Mouse (Mus musculus) kidney, adult 2 months (tissue): ENCODE results near the gene 1700020D05Rik.

Source experiments
- CTCF ChIP-seq: fragments of 200-500 bp; conservative IDR thresholded peaks from 2 replicates; pipeline ENCODE4 v1.5.1; 2011; ENCODE audit warnings: low read depth, mild to moderate bottlenecking, control low read depth, low read length, moderate library complexity, mixed read lengths; ENCODE audit not compliant: insufficient read depth, insufficient read length
- POLR2A ChIP-seq: fragments of 200-500 bp; IDR thresholded peaks from one replicate; pipeline ENCODE4 v1.6.1; 2011; ENCODE audit warnings: low read depth, low read length, control low read depth

DNA sequence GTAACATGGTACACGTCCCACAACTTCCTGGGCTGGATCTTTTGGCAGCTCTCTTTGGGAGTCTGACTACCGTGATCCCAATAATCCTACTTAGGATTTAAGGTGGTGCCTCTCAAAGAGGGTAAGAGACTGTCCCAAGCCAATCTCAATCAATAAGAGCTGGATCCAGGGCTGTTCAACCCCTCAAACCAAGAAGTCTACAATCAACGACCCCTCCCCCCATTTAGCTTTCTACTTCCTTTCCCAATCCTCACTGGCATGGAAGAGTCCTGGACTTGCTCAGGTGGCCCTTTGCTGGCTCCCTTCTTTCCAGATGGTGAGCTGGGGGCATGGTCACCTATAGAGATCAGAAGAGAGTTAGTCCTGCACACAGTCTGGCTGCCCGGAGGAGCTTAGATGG, 16.8 kb downstream of the 1700020D05Rik start:
- TF ChIP-seq CTCF (no peak), POLR2A (no peak)
